Mouse (Mus musculus) layer of hippocampus, adult 8-10 months (tissue): Measurements from ENCODE around the gene Kif5c. TPM values are rescaled to one million over a fixed set of nuclear protein-coding genes. Genes with fewer than 3 reads are reported as not detected.

ENCODE experiments used
- total RNA-seq, 4 experiments: library from RNA; stranded (reverse); gene quantifications; 2 replicates each; pipeline ENCODE4 v1.2.4; 2022

Kif5c gene
- total RNA-seq, 4 experiments from 2014 or later, result 460 to 483 (median 462) TPM

Other genes with a start within 250 kb of the Kif5c start
- gene Epc2, start 167.8 kb upstream of the Kif5c start, total RNA-seq, result 10 to 100 TPM; 50.9 to 63.1 (median 53.9) TPM
- gene Lypd6b, start 168.4 kb downstream of the Kif5c start, total RNA-seq, result 1 to 10 TPM; 3.7 to 6.0 (median 4.4) TPM